Mouse (Mus musculus) liver, embryonic 11.5 days (tissue): ENCODE results near the gene Zfand4. TPM values are rescaled to one million over a fixed set of nuclear protein-coding genes. Genes with fewer than 3 reads are reported as not detected.

Experiments used
- ATAC-seq: fragments of 200-750 bp; cut with Nextera tagmentation; replicated peaks from 2 replicates; pipeline ENCODE4 v1.8.0; 2017; ENCODE audit warnings: moderate number of reproducible peaks, mild to moderate bottlenecking, moderate TSS enrichment, moderate library complexity; ENCODE audit not compliant: low FRiP score
- DNase-seq: peaks from one replicate; pipeline ENCODE4 v3.0.0-alpha.2; 2017; ENCODE audit warnings: low spot score
- H3K27ac ChIP-seq: fragments of 300-500 bp; sonication (generic); 2 replicates; pipeline ENCODE4 v1.5.1; 2014; ENCODE audit warnings: mild to moderate bottlenecking, low read depth, low read length, control low read depth
- H3K27me3 ChIP-seq: fragments of 300-500 bp; sonication (generic); replicated peaks from 2 replicates; pipeline ENCODE4 v1.6.1; 2014; ENCODE audit warnings: low read length, mixed read lengths; ENCODE audit not compliant: control insufficient read depth, insufficient read depth
- H3K36me3 ChIP-seq: fragments of 300-500 bp; sonication (generic); 2 replicates; pipeline ENCODE4 v1.6.1; 2014; ENCODE audit warnings: mild to moderate bottlenecking, low read length, moderate library complexity, mixed read lengths; ENCODE audit not compliant: control insufficient read depth, insufficient read depth
- H3K4me1 ChIP-seq: fragments of 300-500 bp; sonication (generic); replicated peaks from 2 replicates; pipeline ENCODE4 v1.6.1; 2014; ENCODE audit warnings: low read length, mixed read lengths; ENCODE audit not compliant: control insufficient read depth, insufficient read depth
- H3K4me2 ChIP-seq: fragments of 300-500 bp; sonication (generic); 2 replicates; pipeline ENCODE4 v1.6.1; 2014; ENCODE audit warnings: mild to moderate bottlenecking, control low read depth, moderate library complexity
- H3K4me3 ChIP-seq: fragments of 300-500 bp; sonication (generic); 2 replicates; pipeline ENCODE4 v1.5.1; 2014; ENCODE audit warnings: low read depth, low read length, control low read depth
- H3K9ac ChIP-seq: fragments of 300-500 bp; sonication (generic); 2 replicates; pipeline ENCODE4 v1.6.1; 2014; ENCODE audit warnings: low read depth, low read length, control low read depth
- H3K9me3 ChIP-seq: fragments of 300-500 bp; sonication (generic); 2 replicates; pipeline ENCODE4 v1.6.1; 2016; ENCODE audit warnings: low read length, inconsistent platforms, mixed read lengths; ENCODE audit not compliant: control insufficient read depth
- WGBS: fragments of 180-500 bp; shearing (Covaris S2); extraction: QIAGEN DNeasy Blood & Tissue Kit; methylation state at CpG from one replicate; pipeline ENCODE4 v1.1.7; 2014; 5-methylcytosine and 5-hydroxymethylcytosine counted together
- polyA plus RNA-seq: library from polyadenylated mRNA; unstranded; fragments of >200 nt; fragmentation: Nextera tagmentation; extraction: Ambion mirVana; gene quantifications from 2 replicates; pipeline ENCODE4 v1.2.1, GENCODE M21; 2014

The Zfand4 gene
- polyA plus RNA-seq, 1 experiment from 2014 or later, result 7.3 TPM

DNA sequence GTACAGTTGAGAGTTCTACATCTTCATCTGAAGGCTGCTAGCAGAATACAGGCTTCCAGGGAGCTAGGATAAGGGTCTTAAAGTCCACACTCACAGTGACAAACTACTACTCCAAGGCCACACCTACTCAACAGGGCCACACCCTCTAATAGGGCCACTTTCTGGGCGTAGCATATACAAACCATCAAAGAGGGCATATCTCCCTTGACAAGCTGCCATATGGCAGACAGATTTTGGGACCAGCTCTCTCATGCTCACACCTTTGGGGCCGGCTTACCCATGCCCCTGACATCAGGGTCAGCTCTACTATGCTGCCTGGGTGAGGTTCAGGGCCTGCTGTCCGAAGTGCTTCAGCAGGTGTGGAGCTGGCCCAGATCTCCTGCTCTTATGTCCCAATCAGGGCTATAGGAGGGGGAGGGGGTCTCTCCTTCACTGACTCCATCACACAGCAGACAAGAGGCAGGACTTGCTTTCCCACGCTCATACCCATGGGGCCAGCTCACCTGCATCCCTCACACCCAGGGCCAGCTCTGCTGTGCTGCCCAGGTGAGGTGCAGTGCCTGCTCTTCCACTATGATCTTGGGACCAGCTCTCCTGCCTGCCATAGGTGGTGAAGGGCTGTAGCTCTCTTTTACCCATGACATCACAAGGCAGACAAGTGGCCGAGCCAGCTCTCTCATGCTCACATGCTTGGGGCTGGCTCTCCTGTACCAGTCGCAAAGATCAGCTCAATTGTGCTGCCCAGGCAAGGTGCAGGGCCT, 106.4 kb downstream of the Zfand4 start:
- no peak overlapping the region for H3K27ac ChIP-seq
- no peaks in the 10 kb centered on the region for H3K36me3 ChIP-seq
- peak; percentile 95 for ATAC-seq
- H3K9ac ChIP-seq, result no peak overlapping the region
- no peaks in the 10 kb centered on the region for H3K27me3 ChIP-seq
- no peak overlapping the region for H3K4me3 ChIP-seq
- no peaks in the 10 kb centered on the region for H3K9me3 ChIP-seq
- WGBS, result 77% methylated on average over 6 of the region's 6 CpGs
- no peak for DNase-seq
- H3K4me2 ChIP-seq, result no peak overlapping the region; the same call in 1 of the 2 replicates
- peaks cover 22% of the 10 kb centered on the region for H3K4me1 ChIP-seq

DNA sequence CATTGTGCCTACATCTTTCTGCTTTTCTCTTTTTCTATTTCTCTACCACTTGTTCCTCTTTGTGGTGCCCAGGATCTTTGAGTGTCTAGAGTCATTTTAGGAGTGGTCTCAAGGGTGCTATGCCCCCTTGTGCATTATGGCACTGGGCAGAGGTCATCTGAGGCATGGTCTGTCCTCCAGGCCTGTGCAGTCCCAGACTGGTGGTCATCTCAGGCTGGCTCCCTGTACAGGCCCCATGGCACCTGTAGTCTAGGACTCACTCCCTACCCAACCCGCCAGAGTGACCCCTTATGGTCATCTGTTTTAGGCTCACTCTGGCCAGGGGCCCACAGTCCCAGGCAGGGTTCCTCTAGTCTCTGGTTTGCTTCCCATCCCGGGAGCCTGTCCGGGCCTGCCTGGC, 107.5 kb downstream of the Zfand4 start:
- no peak overlapping the region for H3K9ac ChIP-seq
- 90% methylated on average over 3 of the region's 3 CpGs for WGBS

DNA sequence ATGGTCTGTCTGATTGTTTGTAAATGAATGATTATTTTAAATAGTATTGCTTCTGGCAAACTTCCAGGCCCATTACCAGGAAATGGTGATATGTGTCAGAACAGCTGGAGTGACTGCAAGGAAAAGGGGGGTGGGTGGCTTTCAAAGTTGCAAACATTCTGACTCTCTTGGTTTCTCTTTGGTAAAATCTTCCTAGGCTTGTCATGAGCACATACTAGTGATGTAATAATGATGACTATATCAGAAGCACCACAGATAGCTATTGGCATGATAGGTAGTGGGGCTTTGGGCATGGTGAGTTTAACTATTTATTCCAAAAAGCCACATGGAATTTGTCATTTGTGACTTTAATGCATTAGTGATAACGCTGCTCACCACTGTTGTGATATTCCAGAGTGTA, 110.1 kb downstream of the Zfand4 start:
- H3K9ac ChIP-seq, result no peak overlapping the region
- WGBS, result 78% methylated on average over 1 of the region's 1 CpGs
- no peak overlapping the region for H3K4me3 ChIP-seq
- ATAC-seq (no peak), DNase-seq (no peak)
- no peaks in the 10 kb centered on the region for H3K9me3 ChIP-seq
- no peak overlapping the region for H3K27ac ChIP-seq
- H3K36me3 ChIP-seq, result no peaks in the 10 kb centered on the region
- no peaks in the 10 kb centered on the region for H3K27me3 ChIP-seq
- no peak overlapping the region for H3K4me2 ChIP-seq
- peaks cover 15% of the 10 kb centered on the region for H3K4me1 ChIP-seq

More for the DNA sequence above, 107.5 kb downstream of the Zfand4 start:
- no peak for ATAC-seq
- no peak overlapping the region for H3K4me3 ChIP-seq
- no peaks in the 10 kb centered on the region for H3K27me3 ChIP-seq
- no peak overlapping the region for H3K27ac ChIP-seq
- no peaks in the 10 kb centered on the region for H3K36me3 ChIP-seq
- DNase-seq, result no peak
- H3K9me3 ChIP-seq, result no peaks in the 10 kb centered on the region
- peaks cover 22% of the 10 kb centered on the region for H3K4me1 ChIP-seq
- no peak overlapping the region for H3K4me2 ChIP-seq

DNA sequence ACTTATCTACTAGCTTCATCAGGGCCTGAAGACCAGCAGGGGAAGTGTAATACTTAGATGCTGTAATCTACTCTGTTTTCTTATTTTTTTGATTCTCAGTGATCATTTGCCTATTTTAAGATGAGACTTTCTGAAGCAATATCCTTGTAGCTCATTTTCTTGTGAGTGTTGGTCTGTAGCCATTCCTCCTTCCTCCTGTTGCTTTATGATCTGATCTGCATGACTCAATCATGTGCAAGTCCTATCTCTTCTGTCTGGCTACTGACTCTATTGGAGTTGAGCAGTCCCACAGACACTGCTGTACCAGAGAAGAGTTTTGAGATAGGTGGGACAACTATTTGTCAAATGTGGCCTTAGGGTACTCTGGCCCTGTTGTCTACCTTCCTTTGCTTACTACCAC, 110.6 kb downstream of the Zfand4 start:
- Histone ChIP-seq H3K27me3 (no peaks in the 10 kb centered on the region), H3K4me1 (peaks cover 12% of the 10 kb centered on the region), H3K4me3 (no peak overlapping the region), H3K27ac (no peak overlapping the region), H3K4me2 (no peak overlapping the region), H3K36me3 (no peaks in the 10 kb centered on the region), H3K9ac (no peak overlapping the region), H3K9me3 (no peaks in the 10 kb centered on the region)
- ATAC-seq (no peak), DNase-seq (no peak)

DNA sequence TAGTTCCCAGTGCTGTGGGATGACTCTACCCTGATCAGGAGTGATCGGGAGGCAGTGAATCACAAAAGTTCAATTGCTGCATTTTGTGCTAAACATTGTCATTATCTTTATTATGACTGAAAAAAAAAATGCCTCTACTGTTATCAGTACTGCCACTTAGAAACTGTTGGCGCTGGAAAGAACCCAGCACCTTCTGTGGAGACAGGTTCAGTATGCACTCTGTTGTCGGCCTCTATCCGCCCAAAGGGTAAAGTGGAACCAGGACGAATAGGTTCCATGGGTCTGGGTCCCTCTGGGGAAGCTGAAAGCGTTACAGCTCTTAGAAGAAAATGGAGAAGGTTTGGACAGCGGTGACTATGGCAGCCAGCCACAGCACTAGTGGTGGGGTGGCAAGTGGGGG, 114.9 kb downstream of the Zfand4 start:
- H3K4me3 ChIP-seq, result no peak overlapping the region
- WGBS, result 88% methylated on average over 7 of the region's 7 CpGs

More for the DNA sequence above, 114.9 kb downstream of the Zfand4 start:
- Histone ChIP-seq H3K9me3 (no peaks in the 10 kb centered on the region), H3K36me3 (no peaks in the 10 kb centered on the region), H3K9ac (no peak overlapping the region), H3K27me3 (no peaks in the 10 kb centered on the region), H3K4me1 (peaks cover 9% of the 10 kb centered on the region; the same call in 1 of the 2 replicates), H3K27ac (no peak overlapping the region), H3K4me2 (no peak overlapping the region)
- DNase-seq (no peak), ATAC-seq (no peak; the same call in 1 of the 2 replicates)

Other genes with a start within 250 kb of the Zfand4 start
- gene Tmcc1, start 70.7 kb upstream of the Zfand4 start, polyA plus RNA-seq, result 7.8 and 8.0 TPM in 2 replicates
- gene Washc2, start 56.2 kb upstream of the Zfand4 start, polyA plus RNA-seq, result 30.1 and 31.8 TPM in 2 replicates
- 41.3 and 43.4 TPM in 2 replicates for gene March8, start 73.8 kb downstream of the Zfand4 start, polyA plus RNA-seq
- 9.0 and 10.4 TPM in 2 replicates for gene Alox5, start 197.0 kb downstream of the Zfand4 start, polyA plus RNA-seq
- gene Olfr211, start 224.9 kb downstream of the Zfand4 start, polyA plus RNA-seq, result not detected in 2 replicates
- gene Olfr212, start 242.3 kb downstream of the Zfand4 start, polyA plus RNA-seq, result not detected in 2 replicates